Mouse (Mus musculus) MEL (cell line): ENCODE measurements around the gene Map2k1. TPM values are rescaled to one million over a fixed set of nuclear protein-coding genes. Genes with fewer than 3 reads are reported as not detected.
"Not testable (repeated sequence)": the region's sequence is repeated elsewhere in the genome, so short reads cannot be mapped to it uniquely, and the experiment has no call there.

Experiments
- DNase-seq: peaks from one replicate; pipeline ENCODE4 v3.0.0; 2011; ENCODE audit warnings: low read depth, low spot score
- H3K27ac ChIP-seq: 2 replicates; pipeline ENCODE4 v1.5.1; 2012; ENCODE audit warnings: low read depth, mild to moderate bottlenecking, control low read depth, low read length, moderate library complexity; ENCODE audit not compliant: control insufficient read depth
- H3K27me3 ChIP-seq, 2 experiments: fragments of 150-350 bp in 1 of 2; sonication (generic) in 1 of 2; 2 replicates each; pipeline ENCODE4 v1.6.1; 2012; ENCODE audit warnings: low read length in 2 of 2, mild to moderate bottlenecking in 2 of 2, improper control_type of control experiment in 1 of 2, moderate library complexity in 1 of 2; ENCODE audit not compliant: insufficient read depth in 2 of 2, control insufficient read depth in 1 of 2
- H3K36me3 ChIP-seq, 2 experiments: 2 replicates each; pipeline ENCODE4 v1.6.1; 2012 to 2014; ENCODE audit warnings: low read length in 2 of 2, improper control_type of control experiment in 1 of 2, inconsistent platforms in 1 of 2, mild to moderate bottlenecking in 1 of 2; ENCODE audit not compliant: insufficient read depth in 2 of 2, control insufficient read depth in 1 of 2
- H3K4me1 ChIP-seq, 2 experiments: fragments of 150-350 bp in 1 of 2; sonication (generic) in 1 of 2; 2 replicates each; pipeline ENCODE4 v1.6.1; 2012; ENCODE audit warnings: low read length in 2 of 2, improper control_type of control experiment in 1 of 2, mild to moderate bottlenecking in 1 of 2; ENCODE audit not compliant: insufficient read depth in 2 of 2, control insufficient read depth in 1 of 2
- H3K4me3 ChIP-seq, 2 experiments: fragments of 150-350 bp in 1 of 2; sonication (generic) in 1 of 2; 2 replicates each; pipeline ENCODE4 v1.5.1; 2012; ENCODE audit warnings: low read depth in 2 of 2, low read length in 2 of 2, mild to moderate bottlenecking in 2 of 2, moderate library complexity in 2 of 2, control low read depth in 1 of 2, improper control_type of control experiment in 1 of 2; ENCODE audit not compliant: control insufficient read depth in 1 of 2, insufficient read depth in 1 of 2
- H3K79me2 ChIP-seq: 2 replicates; pipeline ENCODE4 v1.6.1; 2012; ENCODE audit warnings: mild to moderate bottlenecking, low read length, moderate library complexity; ENCODE audit not compliant: control insufficient read depth, poor library complexity, insufficient read depth
- H3K9ac ChIP-seq: 2 replicates; pipeline ENCODE4 v1.6.1; 2012; ENCODE audit warnings: low read depth, mild to moderate bottlenecking, control low read depth, low read length, moderate library complexity; ENCODE audit not compliant: control insufficient read depth, poor library complexity, severe bottlenecking
- H3K9me3 ChIP-seq: fragments of 150-350 bp; sonication (generic); replicated peaks from 2 replicates; pipeline ENCODE4 v1.6.1; 2012; ENCODE audit warnings: mild to moderate bottlenecking, low read length, improper control_type of control experiment, moderate library complexity; ENCODE audit not compliant: insufficient read depth
- CHD1 ChIP-seq: IDR thresholded peaks from 2 replicates; pipeline ENCODE4 v1.6.1; 2012; ENCODE audit warnings: low read depth, mild to moderate bottlenecking, inconsistent platforms, low read length, improper control_type of control experiment
- CHD2 ChIP-seq: IDR thresholded peaks from 2 replicates; pipeline ENCODE4 v1.6.1; 2011; ENCODE audit warnings: low read length, improper control_type of control experiment
- E2F4 ChIP-seq: IDR thresholded peaks from 2 replicates; pipeline ENCODE4 v1.6.1; 2011; ENCODE audit warnings: low read depth, low read length, improper control_type of control experiment, borderline replicate concordance
- MAX ChIP-seq: IDR thresholded peaks from 2 replicates; pipeline ENCODE4 v1.6.1; 2011; ENCODE audit warnings: low read length, improper control_type of control experiment
- MXI1 ChIP-seq: IDR thresholded peaks from 2 replicates; pipeline ENCODE4 v1.6.1; 2011; ENCODE audit warnings: mild to moderate bottlenecking, low read depth, low read length, improper control_type of control experiment
- MYB ChIP-seq: IDR thresholded peaks from 2 replicates; pipeline ENCODE4 v1.6.1; 2011; ENCODE audit warnings: mild to moderate bottlenecking, low read depth, low read length, improper control_type of control experiment
- SMC3 ChIP-seq: IDR thresholded peaks from 2 replicates; pipeline ENCODE4 v1.6.1; 2011; ENCODE audit warnings: low read depth, low read length, improper control_type of control experiment
- TAL1 ChIP-seq: IDR thresholded peaks from 2 replicates; pipeline ENCODE4 v1.6.1; 2012; ENCODE audit warnings: mild to moderate bottlenecking, inconsistent platforms, low read length, moderate library complexity, mixed read lengths
- TBP ChIP-seq: IDR thresholded peaks from 2 replicates; pipeline ENCODE4 v1.8.0; 2011; ENCODE audit warnings: low read depth, low read length, improper control_type of control experiment
- UBTF ChIP-seq: IDR thresholded peaks from 2 replicates; pipeline ENCODE4 v1.6.1; 2012; ENCODE audit warnings: low read depth, mild to moderate bottlenecking, inconsistent platforms, low read length, improper control_type of control experiment, moderate library complexity, borderline replicate concordance; ENCODE audit not compliant: insufficient read depth
- ZMIZ1 ChIP-seq: IDR thresholded peaks from 2 replicates; pipeline ENCODE4 v1.6.1; 2012; ENCODE audit warnings: low read depth, mild to moderate bottlenecking, inconsistent platforms, low read length, improper control_type of control experiment, moderate library complexity
- polyA plus RNA-seq, 2 experiments: library from polyadenylated mRNA; stranded (reverse) in 1 of 2; unstranded in 1 of 2; fragments of >175 nt in 1 of 2; fragments of >200 nt in 1 of 2; gene quantifications; 2 replicates each; pipeline versions ENCODE4 v1.2.1 to v1.2.4; 2012; ENCODE audit warnings: low replicate concordance in 2 of 2, low read depth in 1 of 2; ENCODE audit not compliant: insufficient read length in 2 of 2, insufficient read depth in 1 of 2, missing spikeins in 1 of 2
- total RNA-seq: library from RNA; depleted of rRNA; stranded (reverse); fragments of 300-350 nt; gene quantifications from 2 replicates; pipeline ENCODE4 v1.2.3, GENCODE M21; 2012

Gene Map2k1
- total and polyA plus RNA-seq, 3 experiments = 29.2 to 48.0 TPM; not detected in 1

GRCm38 (mm10) chr9:64202331-64202730 lies 51.1 kb downstream of the Map2k1 start:
- Histone ChIP-seq H3K79me2 (no peaks in the 10 kb centered on the region), H3K27me3 (no peaks in the 10 kb centered on the region), H3K4me1 (no peaks in the 10 kb centered on the region), H3K36me3 (no peaks in the 10 kb centered on the region; a peak in 2 of 4 replicates)
- DNase-seq = no peak
- no peak for TF ChIP-seq UBTF
- no peak for TF ChIP-seq ZMIZ1
- no peak for TF ChIP-seq MXI1
- TF ChIP-seq MAX = no peak
- TF ChIP-seq TAL1 = no peak
- TF ChIP-seq E2F4 = no peak
- TF ChIP-seq, all 39 proteins: peak for 0
- Histone ChIP-seq H3K4me3 (no peak overlapping the region), H3K9ac (no peak overlapping the region), H3K27ac (no peak overlapping the region), H3K9me3 (no peaks in the 10 kb centered on the region)

GRCm38 (mm10) chr9:64199897-64200296 lies 53.5 kb downstream of the Map2k1 start:
- no peak overlapping the region for H3K27ac ChIP-seq
- TF ChIP-seq MYB (no peak), CHD1 (no peak), CHD2 (no peak), E2F4 (no peak), TBP (no peak), SMC3 (no peak)
- H3K9me3 ChIP-seq = no peaks in the 10 kb centered on the region
- H3K4me1 ChIP-seq = no peaks in the 10 kb centered on the region
- DNase-seq = no peak
- no peak overlapping the region for H3K9ac ChIP-seq
- H3K27me3 ChIP-seq = no peaks in the 10 kb centered on the region
- no peaks in the 10 kb centered on the region for H3K79me2 ChIP-seq
- no peak overlapping the region for H3K4me3 ChIP-seq
- H3K36me3 ChIP-seq = no peaks in the 10 kb centered on the region

GRCm38 (mm10) chr9:64198763-64199418 lies 54.5 kb downstream of the Map2k1 start:
- H3K9me3 ChIP-seq, H3K27me3 ChIP-seq, H3K4me3 ChIP-seq, H3K27ac ChIP-seq, H3K9ac ChIP-seq, H3K4me1 ChIP-seq, H3K36me3 ChIP-seq, DNase-seq, H3K79me2 ChIP-seq: not testable (repeated sequence)
